Mouse (Mus musculus) cerebellum, postnatal 4 days (tissue): ENCODE data around the gene 1700034J05Rik.

Experiments used
- DNase-seq, 2 experiments: peaks; one replicate each; pipeline ENCODE4 v3.0.0; 2022; ENCODE audit warnings: low spot score in 2 of 2, mixed read lengths in 1 of 2

The 1700034J05Rik gene

DNA sequence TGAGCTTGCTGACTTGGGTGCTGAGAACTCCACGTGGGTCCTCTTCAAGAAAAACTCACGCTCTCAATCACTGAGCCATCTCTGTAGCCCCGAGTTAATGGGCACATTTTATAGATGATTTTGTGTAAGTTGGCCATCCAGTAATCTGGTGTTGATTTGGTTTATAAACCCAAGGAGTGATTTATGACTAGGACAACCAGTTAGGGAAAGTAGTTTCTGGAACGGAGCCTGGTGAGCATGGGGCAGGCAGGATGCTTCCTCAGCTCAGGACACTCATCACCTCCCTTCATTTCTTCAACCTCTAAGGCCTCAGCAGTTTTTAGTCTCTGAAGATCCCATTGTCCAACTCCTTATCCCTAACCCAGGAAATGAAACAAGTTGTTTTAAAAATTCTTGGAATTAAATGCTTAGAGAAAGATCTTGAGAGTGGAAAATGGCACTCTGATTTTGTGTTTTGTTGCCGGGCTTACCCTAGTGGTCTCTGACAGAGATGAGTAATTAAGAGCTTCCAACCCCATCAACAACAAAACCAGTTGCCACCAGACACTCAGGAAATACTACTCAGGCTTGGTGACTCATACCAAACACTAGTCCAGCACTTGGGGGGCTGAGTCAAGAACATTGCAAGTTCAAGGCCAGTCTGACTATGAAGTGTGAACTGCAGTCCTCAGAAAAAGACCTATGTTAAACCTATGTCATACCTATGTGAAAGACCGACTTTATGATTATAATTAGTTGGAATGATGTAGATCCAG is 9.4 kb upstream of the 1700034J05Rik start:
- no peak for DNase-seq

- no peak for DNase-seq
Observed at GRCm38 (mm10) chr6:146961832-146962481, 7.7 kb upstream of the 1700034J05Rik start.

- DNase-seq = no peak
Observed at GRCm38 (mm10) chr6:146960956-146961355, 6.7 kb upstream of the 1700034J05Rik start.

GRCm38 (mm10) chr6:146959908-146960680 is 5.9 kb upstream of the 1700034J05Rik start:
- DNase-seq = no peak

GRCm38 (mm10) chr6:146958694-146959093 is 4.5 kb upstream of the 1700034J05Rik start:
- DNase-seq = no peak

GRCm38 (mm10) chr6:146956961-146957360 is 2.7 kb upstream of the 1700034J05Rik start:
- no peak for DNase-seq

DNA sequence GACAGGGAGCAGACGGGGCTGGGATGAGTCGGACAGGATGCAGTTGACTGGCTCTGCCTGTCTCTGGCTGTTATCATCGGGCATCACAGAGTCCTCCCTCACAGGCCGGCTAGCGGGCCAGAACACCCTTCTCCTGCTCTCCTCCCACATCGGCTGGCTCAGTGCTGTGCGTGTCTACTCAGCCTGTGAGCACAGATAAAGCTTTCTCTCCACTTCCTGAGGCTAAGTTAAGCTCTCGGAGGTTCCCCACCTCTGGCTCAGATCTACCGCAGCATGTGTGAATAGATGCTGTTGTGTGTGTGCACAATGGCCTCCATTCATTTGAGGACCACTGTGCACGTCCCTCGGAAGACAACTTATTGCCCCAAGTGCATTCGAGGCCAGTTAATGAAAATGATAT is 1.7 kb upstream of the 1700034J05Rik start:
- no peak for DNase-seq

DNA sequence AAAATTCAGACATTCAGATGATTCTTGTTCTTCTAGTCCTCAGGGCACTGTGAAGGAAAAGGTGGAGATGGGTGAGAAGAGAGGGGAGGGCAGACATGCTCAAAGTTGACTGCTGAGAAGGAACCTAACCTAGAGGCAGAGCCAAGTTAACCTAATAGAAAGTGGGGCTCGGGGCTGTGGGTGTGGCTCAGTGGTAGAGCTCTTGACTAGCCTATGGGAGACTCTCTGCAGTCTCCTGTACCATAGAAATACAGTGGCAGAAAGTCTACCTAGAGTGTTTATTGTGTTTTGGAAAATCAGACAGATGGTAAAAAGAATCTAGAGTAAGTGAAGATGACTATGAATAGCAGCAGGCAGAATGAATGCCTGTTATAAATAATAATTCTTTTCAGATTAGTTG is 1.3 kb upstream of the 1700034J05Rik start:
- no peak for DNase-seq

GRCm38 (mm10) chr6:146950454-146950832 is 3.8 kb downstream of the 1700034J05Rik start:
- DNase-seq = no peak

DNA sequence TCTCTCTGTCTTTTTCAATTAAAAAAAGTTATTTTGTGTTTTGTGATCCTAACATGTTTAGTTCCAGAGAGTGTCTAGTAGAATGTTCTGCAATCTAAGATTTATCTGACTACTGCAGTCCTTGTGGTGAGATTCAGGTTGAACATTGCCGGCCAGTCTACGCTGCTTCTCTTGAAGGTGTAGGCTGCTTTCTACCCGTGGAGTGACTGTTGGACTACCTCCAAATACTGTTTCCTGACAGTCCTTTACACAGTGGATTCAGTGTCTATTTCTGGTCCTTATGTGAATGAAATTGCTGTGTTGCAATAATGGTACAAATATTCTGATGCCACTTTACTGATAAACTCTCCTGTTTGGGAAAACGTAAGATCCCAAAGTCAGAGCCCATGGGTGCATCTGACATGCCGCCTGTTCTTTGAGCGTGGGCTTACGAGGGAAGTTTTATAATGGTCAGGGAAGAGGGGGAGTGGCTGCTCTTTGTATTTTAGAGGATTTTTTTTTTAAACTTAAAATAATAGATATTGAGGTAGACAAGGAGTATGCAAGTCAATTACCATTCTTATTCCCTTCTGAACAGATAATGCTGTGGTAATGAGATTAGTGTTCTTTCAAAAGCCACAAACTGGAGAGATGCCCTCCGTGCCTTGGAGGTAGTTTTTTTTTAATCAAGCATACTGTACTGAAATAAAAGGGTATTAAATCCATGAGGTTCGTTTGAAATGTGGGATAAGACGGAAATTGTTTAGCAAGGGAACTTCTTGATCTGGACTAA is 4.4 kb downstream of the 1700034J05Rik start:
- DNase-seq = no peak

DNA sequence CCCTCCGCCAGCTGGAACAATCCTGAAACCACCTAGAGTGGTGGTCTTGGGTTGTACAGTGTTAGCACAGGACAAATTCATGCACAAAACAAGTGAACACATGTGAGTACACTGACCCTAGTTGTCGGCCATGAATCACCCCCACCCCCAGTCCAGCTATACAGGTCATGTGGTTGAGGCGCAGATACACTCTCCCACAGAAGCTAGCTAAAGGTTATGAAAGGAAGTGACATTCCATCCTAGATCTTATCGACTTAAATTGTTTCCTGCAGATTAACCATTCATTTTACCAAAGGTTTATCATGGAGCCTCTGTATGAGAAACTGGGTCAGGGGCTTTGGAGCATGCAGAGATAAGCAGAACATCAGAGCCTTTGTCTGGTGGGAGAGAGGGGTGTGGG is 7.0 kb downstream of the 1700034J05Rik start:
- DNase-seq = no peak

GRCm38 (mm10) chr6:146946327-146947029 is 7.7 kb downstream of the 1700034J05Rik start:
- no peak for DNase-seq

GRCm38 (mm10) chr6:146944830-146945229 is 9.4 kb downstream of the 1700034J05Rik start:
- DNase-seq = no peak

- no peak for DNase-seq
Observed at GRCm38 (mm10) chr6:146944009-146944408, 10.2 kb downstream of the 1700034J05Rik start.

DNA sequence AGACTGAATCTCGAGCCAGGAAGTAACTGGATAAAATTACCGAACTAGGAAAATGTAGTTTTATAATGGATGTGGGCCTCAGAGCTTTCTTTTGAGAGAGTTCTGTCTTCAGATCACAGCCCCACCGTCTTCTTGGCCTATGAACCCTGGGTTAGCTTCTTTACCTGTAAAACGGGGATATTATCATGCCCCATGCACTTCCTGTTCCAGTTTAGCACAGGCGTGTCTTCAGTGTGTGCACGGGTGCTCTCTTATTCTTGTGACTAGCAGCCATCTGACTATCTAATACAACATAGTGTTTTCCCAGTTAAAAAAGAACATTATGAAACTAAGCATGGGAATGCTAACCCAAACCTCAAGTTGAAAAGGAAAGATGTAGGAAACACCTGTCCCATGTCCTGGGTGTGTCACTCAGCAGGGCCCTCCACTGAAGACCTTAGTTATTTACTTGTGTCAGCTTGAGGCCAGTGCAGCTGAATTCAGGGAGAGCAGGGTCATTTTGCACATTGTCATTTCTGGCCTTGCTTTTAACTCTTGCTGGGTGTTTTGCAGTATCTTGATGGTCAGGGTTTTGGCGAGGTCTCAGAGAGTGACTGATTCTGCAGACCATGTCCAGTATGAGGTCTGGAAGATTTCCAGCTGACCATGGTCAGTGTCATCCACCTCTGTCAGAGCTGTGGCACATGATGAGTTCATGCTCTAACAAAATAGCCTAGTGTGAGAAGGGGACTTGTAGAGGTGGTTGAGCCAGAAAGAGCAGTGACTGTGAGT is 12.5 kb downstream of the 1700034J05Rik start:
- no peak for DNase-seq

DNA sequence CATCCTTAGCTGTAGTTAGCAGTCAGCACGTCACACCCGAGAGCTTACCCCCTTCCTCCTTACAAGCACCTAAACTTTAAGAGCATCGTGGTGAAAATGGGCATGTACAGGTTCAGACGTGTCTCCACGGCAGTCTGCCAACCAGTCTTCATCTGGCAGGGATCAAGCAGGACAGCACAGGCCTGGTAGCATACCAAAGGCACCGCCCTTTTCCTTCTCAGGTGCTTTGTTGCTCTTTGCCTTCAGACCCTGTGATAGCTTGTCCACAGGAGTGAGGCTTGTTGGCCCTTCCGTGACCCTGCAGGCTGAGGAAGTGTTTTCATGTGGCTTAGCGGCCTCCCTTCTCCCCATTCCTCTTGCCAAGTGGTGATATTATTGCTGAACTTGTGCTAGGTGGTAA is 15.2 kb downstream of the 1700034J05Rik start:
- no peak for DNase-seq

DNA sequence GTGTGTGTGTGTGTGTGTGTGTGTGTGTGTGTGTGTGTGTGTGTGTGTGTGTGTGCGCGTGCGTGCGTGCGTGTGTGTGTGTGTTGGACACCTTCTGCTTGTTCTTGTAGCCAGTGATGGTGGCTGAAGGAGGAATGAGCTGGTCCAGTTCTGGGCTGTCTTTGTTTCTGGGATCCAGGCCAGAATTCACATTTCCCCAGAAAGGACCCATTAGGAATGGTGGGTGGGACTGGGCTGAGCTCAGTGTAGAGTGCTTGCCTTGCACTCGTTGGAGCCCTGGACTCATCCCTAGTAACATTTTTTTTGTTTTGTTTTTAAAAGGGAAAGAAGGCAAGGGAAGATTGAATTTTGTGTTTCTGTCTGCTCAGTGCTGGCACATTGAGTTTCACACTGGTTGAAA is 18.3 kb downstream of the 1700034J05Rik start:
- DNase-seq = no peak

GRCm38 (mm10) chr6:146933123-146933522 is 21.1 kb downstream of the 1700034J05Rik start:
- no peak for DNase-seq

GRCm38 (mm10) chr6:146929031-146929430 is 25.2 kb downstream of the 1700034J05Rik start:
- DNase-seq = no peak

DNA sequence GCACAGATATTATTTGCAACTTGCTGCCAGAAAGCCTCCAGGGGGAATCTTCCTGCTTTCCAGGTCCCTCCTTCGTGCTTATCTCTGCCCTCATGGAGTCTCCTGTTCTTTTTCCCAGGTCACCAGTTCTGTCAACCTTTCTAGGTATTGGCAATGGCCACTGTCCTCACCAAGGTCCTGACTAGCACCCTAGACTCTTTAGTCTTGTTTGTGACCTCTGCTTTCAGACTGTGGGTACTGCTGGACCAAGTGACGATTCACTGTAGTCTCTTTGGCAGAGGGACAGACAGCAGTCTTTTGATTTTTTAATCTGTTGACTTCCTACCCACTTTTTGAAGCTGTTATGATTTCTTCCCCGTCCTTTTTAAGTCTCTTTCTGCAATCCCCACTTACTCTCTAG is 26.1 kb downstream of the 1700034J05Rik start:
- DNase-seq = no peak
